Mouse (Mus musculus) midbrain, embryonic 14.5 days (tissue): ENCODE measurements around the gene Gm10300. TPM values are rescaled to one million over a fixed set of nuclear protein-coding genes. Genes with fewer than 3 reads are reported as not detected.
A peak's percentile ranks its signal among the peaks of the same experiment; 100 is the strongest.

Source experiments
- ATAC-seq: fragments of 200-750 bp; cut with Nextera tagmentation; 2 replicates; pipeline ENCODE4 v1.8.0; 2017; ENCODE audit warnings: moderate number of reproducible peaks, moderate library complexity; ENCODE audit not compliant: low FRiP score, low TSS enrichment
- DNase-seq: peaks from one replicate; pipeline ENCODE4 v3.0.0-alpha.2; 2015
- H3K27ac ChIP-seq: fragments of 300-500 bp; sonication (generic); replicated peaks from 2 replicates; pipeline ENCODE4 v1.5.1; 2014; ENCODE audit warnings: mild to moderate bottlenecking, low read depth, low read length, moderate library complexity
- H3K27me3 ChIP-seq: fragments of 300-500 bp; sonication (generic); 2 replicates; pipeline ENCODE4 v1.6.1; 2014; ENCODE audit warnings: low read length, control low read depth, mixed read lengths; ENCODE audit not compliant: control insufficient read depth, insufficient read depth
- H3K36me3 ChIP-seq: fragments of 300-500 bp; sonication (generic); 2 replicates; pipeline ENCODE4 v1.6.1; 2014; ENCODE audit warnings: low read length, control low read depth; ENCODE audit not compliant: control insufficient read depth, insufficient read depth
- H3K4me1 ChIP-seq: fragments of 300-500 bp; sonication (generic); 2 replicates; pipeline ENCODE4 v1.6.1; 2014; ENCODE audit warnings: mild to moderate bottlenecking, antibody characterized with exemption, low read length, control low read depth; ENCODE audit not compliant: control insufficient read depth, insufficient read depth
- H3K4me2 ChIP-seq: fragments of 300-500 bp; sonication (generic); 2 replicates; pipeline ENCODE4 v1.6.1; 2014; ENCODE audit warnings: mild to moderate bottlenecking, low read length, moderate library complexity
- H3K4me3 ChIP-seq: fragments of 300-500 bp; sonication (generic); replicated peaks from 2 replicates; pipeline ENCODE4 v1.5.1; 2014; ENCODE audit warnings: low read depth, low read length
- H3K9ac ChIP-seq: fragments of 300-500 bp; sonication (generic); replicated peaks from 2 replicates; pipeline ENCODE4 v1.6.1; 2014; ENCODE audit warnings: mild to moderate bottlenecking, low read length, moderate library complexity
- H3K9me3 ChIP-seq: fragments of 300-500 bp; sonication (generic); 2 replicates; pipeline ENCODE4 v1.6.1; 2016; ENCODE audit warnings: low read length, control low read depth, mixed read lengths; ENCODE audit not compliant: control insufficient read depth
- WGBS: fragments of 180-500 bp; shearing (Covaris S2); extraction: QIAGEN DNeasy Blood & Tissue Kit; methylation state at CpG from one replicate; pipeline ENCODE4 v1.1.7; 2014; 5-methylcytosine and 5-hydroxymethylcytosine counted together
- polyA plus RNA-seq: library from polyadenylated mRNA; unstranded; fragments of >200 nt; fragmentation: Nextera tagmentation; extraction: Ambion mirVana; gene quantifications from 2 replicates; pipeline ENCODE4 v1.2.1, GENCODE M21; 2014

The Gm10300 gene
- polyA plus RNA-seq, result not detected in 2 replicates

GRCm38 (mm10) chr4:132074077-132074932 is at the start of gene Gm10300:
TSS of gene Gm10300 (plus strand) at chr4:132074697.
- peak; percentile 28 for ATAC-seq
- Histone ChIP-seq H3K4me2 (peak within 1 kb of the TSS; percentile 100), H3K9me3 (no peaks in the 10 kb centered on the region), H3K9ac (peak within 1 kb of the TSS; percentile 59), H3K36me3 (no peaks in the 10 kb centered on the region), H3K4me3 (peak within 1 kb of the TSS; percentile 66), H3K4me1 (peaks cover 9% of the 10 kb centered on the region), H3K27ac (0 out of 2 replicates have a peak within 1 kb of the TSS, but pooled peaks have one; percentile 8), H3K27me3 (peaks cover 11% of the 10 kb centered on the region; the same call in 1 of the 2 replicates)
- DNase-seq, result peak; percentile 46
- WGBS, result under 1% methylated on average over 42 of the region's 42 CpGs

GRCm38 (mm10) chr4:132025264-132025663 is 49.2 kb upstream of the Gm10300 start:
- Histone ChIP-seq H3K4me1 (0 out of 2 replicates have a peak, but pooled peaks cover 5% of the 10 kb centered on the region), H3K9me3 (no peaks in the 10 kb centered on the region), H3K4me2 (no peak overlapping the region), H3K27me3 (no peaks in the 10 kb centered on the region), H3K36me3 (no peaks in the 10 kb centered on the region), H3K9ac (no peak overlapping the region), H3K27ac (peak overlapping the region; percentile 32; the same call in 1 of the 2 replicates), H3K4me3 (no peak overlapping the region)
- WGBS, result 75% methylated on average over 2 of the region's 2 CpGs
- ATAC-seq (no peak), DNase-seq (no peak)

GRCm38 (mm10) chr4:132025738-132026527 is 48.6 kb upstream of the Gm10300 start:
- Histone ChIP-seq H3K4me3 (no peak overlapping the region), H3K9ac (no peak overlapping the region), H3K4me1 (0 out of 2 replicates have a peak, but pooled peaks cover 5% of the 10 kb centered on the region), H3K4me2 (0 out of 2 replicates have a peak overlapping the region, but pooled peaks have one; percentile 3), H3K9me3 (no peaks in the 10 kb centered on the region), H3K27ac (peak overlapping the region; percentile 32; the same call in 1 of the 2 replicates), H3K36me3 (no peaks in the 10 kb centered on the region), H3K27me3 (no peaks in the 10 kb centered on the region)
- ATAC-seq (no peak), DNase-seq (peak; percentile 37)
- 35% methylated on average over 5 of the region's 5 CpGs for WGBS

- H3K4me3 ChIP-seq, result no peak overlapping the region
- H3K27me3 ChIP-seq, result no peaks in the 10 kb centered on the region
- H3K9me3 ChIP-seq, result no peaks in the 10 kb centered on the region
- 90% methylated on average over 6 of the region's 6 CpGs for WGBS
- DNase-seq, result no peak
- ATAC-seq, result no peak
- no peak overlapping the region for H3K9ac ChIP-seq
- 0 out of 2 replicates have a peak, but pooled peaks cover 5% of the 10 kb centered on the region for H3K4me1 ChIP-seq
- no peak overlapping the region for H3K4me2 ChIP-seq
- no peaks in the 10 kb centered on the region for H3K36me3 ChIP-seq
- H3K27ac ChIP-seq, result no peak overlapping the region
Measured at GRCm38 (mm10) chr4:132027167-132027566, 47.3 kb upstream of the Gm10300 start.

- Histone ChIP-seq H3K9ac (no peak overlapping the region), H3K4me1 (0 out of 2 replicates have a peak, but pooled peaks cover 5% of the 10 kb centered on the region), H3K27me3 (no peaks in the 10 kb centered on the region), H3K27ac (no peak overlapping the region), H3K4me2 (no peak overlapping the region), H3K36me3 (no peaks in the 10 kb centered on the region), H3K4me3 (no peak overlapping the region), H3K9me3 (no peaks in the 10 kb centered on the region)
- 96% methylated on average over 1 of the region's 1 CpGs for WGBS
- DNase-seq (no peak), ATAC-seq (no peak)
Measured at GRCm38 (mm10) chr4:132027806-132028205, 46.7 kb upstream of the Gm10300 start.

- DNase-seq, result no peak
- no peak overlapping the region for H3K4me3 ChIP-seq
- H3K27ac ChIP-seq, result no peak overlapping the region
Measured at GRCm38 (mm10) chr4:132029851-132030741, 44.4 kb upstream of the Gm10300 start.

GRCm38 (mm10) chr4:132033183-132033582 is 41.3 kb upstream of the Gm10300 start:
- Histone ChIP-seq H3K9ac (no peak overlapping the region), H3K9me3 (no peaks in the 10 kb centered on the region), H3K27ac (no peak overlapping the region), H3K4me2 (no peak overlapping the region), H3K4me1 (peaks cover 16% of the 10 kb centered on the region; the same call in 1 of the 2 replicates), H3K27me3 (no peaks in the 10 kb centered on the region), H3K36me3 (no peaks in the 10 kb centered on the region), H3K4me3 (no peak overlapping the region)
- ATAC-seq (no peak), DNase-seq (no peak)
- WGBS, result 83% methylated on average over 1 of the region's 1 CpGs

More at GRCm38 (mm10) chr4:132029851-132030741, 44.4 kb upstream of the Gm10300 start:
- Histone ChIP-seq H3K4me2 (no peak overlapping the region), H3K4me1 (peaks cover 10% of the 10 kb centered on the region; the same call in 1 of the 2 replicates), H3K9ac (no peak overlapping the region), H3K27me3 (no peaks in the 10 kb centered on the region), H3K36me3 (no peaks in the 10 kb centered on the region), H3K9me3 (no peaks in the 10 kb centered on the region)
- no peak for ATAC-seq
- 63% methylated on average over 10 of the region's 10 CpGs for whole genome bisulfite sequencing

GRCm38 (mm10) chr4:132034242-132034641 is 40.3 kb upstream of the Gm10300 start:
- no peak overlapping the region for H3K9ac ChIP-seq

More at GRCm38 (mm10) chr4:132034242-132034641, 40.3 kb upstream of the Gm10300 start:
- ATAC-seq (no peak), DNase-seq (peak; percentile 55)
- Histone ChIP-seq H3K27me3 (no peaks in the 10 kb centered on the region), H3K4me3 (no peak overlapping the region), H3K36me3 (no peaks in the 10 kb centered on the region), H3K4me2 (no peak overlapping the region), H3K27ac (peak overlapping the region; percentile 60; the same call in 1 of the 2 replicates), H3K9me3 (no peaks in the 10 kb centered on the region), H3K4me1 (peaks cover 18% of the 10 kb centered on the region; the same call in 1 of the 2 replicates)
- 14% methylated on average over 2 of the region's 2 CpGs for WGBS
